9 mouse cellular contexts compared by ENCODE assay signal in genomic region chr17:14904637-14905265, GRCm38 (mm10). TPM values are rescaled to one million over a fixed set of nuclear protein-coding genes. Genes with fewer than 3 reads are reported as not detected.
DNase-seq lines count a peak whose midpoint lies in the region; ATAC-seq and TF ChIP-seq lines count a peak whose summit lies in the region.
"Had no signal": no experiment of that assay in that cellular context is flagged by ENCODE, and none has a peak within 500 bp of the region (broad histone marks: within the 10 kb centered on the region; RNA-seq: fewer than 3 reads in every experiment).

No protein-coding gene starts in this region.

- 55% methylated on average over 7 of the region's 7 CpGs for WGBS in forebrain, embryonic 12.5 days
- WGBS in hindbrain, embryonic 10.5 days, result 61% methylated on average over 7 of the region's 7 CpGs
- WGBS in lung, adult 2 months, result 49% methylated on average over 7 of the region's 7 CpGs

- no peaks in the 10 kb centered on the region for H3K36me3 ChIP-seq in forebrain, embryonic 12.5 days (replicated peaks)
- no peaks in the 10 kb centered on the region for H3K36me3 ChIP-seq in hindbrain, embryonic 10.5 days

- TF ChIP-seq CTCF in lung, adult 2 months (IDR thresholded peaks at IDR 0.05; ENCODE audit: insufficient read depth, low read length), result peak; percentile 36; the same call in 1 of the 2 replicates

- no peak overlapping the region for H3K4me2 ChIP-seq in forebrain, embryonic 12.5 days

- DNase-seq in MN1 (ENCODE audit: low spot score), result peak; percentile 69
- DNase-seq in c-Kit-positive CD71-negative TER-119-negative erythroid progenitor cells, embryonic 14.5 days (ENCODE audit: low read depth), result peak; percentile 62
- DNase-seq in hindbrain, embryonic 10.5 days (ENCODE audit: low spot score), result peak; percentile 57
- peak; percentile 56 to 91 for DNase-seq in layer of hippocampus, adult 18-20 months (ENCODE audit: low spot score in 2 of 2)
- DNase-seq in lung, adult 2 months, result peak; percentile 55
- peak; percentile 88 for DNase-seq in retina, embryonic 14.5 days (ENCODE audit: low spot score)

- no peak for TF ChIP-seq POLR2A in lung, adult 2 months (IDR thresholded peaks at IDR 0.05; ENCODE audit: borderline replicate concordance, extremely low read depth, low read depth, low read length)

- H3K27ac ChIP-seq in forebrain, embryonic 12.5 days, result no peak overlapping the region
- H3K27ac ChIP-seq in hindbrain, embryonic 10.5 days, result peak overlapping the region; percentile 78; the same call in 1 of the 2 replicates
- H3K27ac ChIP-seq: macrophage had no signal

- H3K4me1 ChIP-seq in forebrain, embryonic 12.5 days, result no peaks in the 10 kb centered on the region
- H3K4me1 ChIP-seq in hindbrain, embryonic 10.5 days (replicated peaks), result no peaks in the 10 kb centered on the region
- H3K4me1 ChIP-seq in lung, adult 2 months (ENCODE audit: control insufficient read depth, insufficient read depth, low read length), result no peaks in the 10 kb centered on the region

- H3K9ac ChIP-seq in forebrain, embryonic 12.5 days, result no peak overlapping the region

- H3K4me3 ChIP-seq in forebrain, embryonic 12.5 days (replicated peaks), result no peak overlapping the region
- no peak overlapping the region for H3K4me3 ChIP-seq in hindbrain, embryonic 10.5 days
- H3K4me3 ChIP-seq in lung, adult 2 months (replicated peaks; ENCODE audit: extremely low read depth, low read depth, low read length), result no peak overlapping the region

- no peaks in the 10 kb centered on the region for H3K27me3 ChIP-seq in forebrain, embryonic 12.5 days
- H3K27me3 ChIP-seq in hindbrain, embryonic 10.5 days (ENCODE audit: insufficient read depth, poor library complexity, severe bottlenecking), result no peaks in the 10 kb centered on the region

- H3K9me3 ChIP-seq in forebrain, embryonic 12.5 days, result no peaks in the 10 kb centered on the region
- no peaks in the 10 kb centered on the region for H3K9me3 ChIP-seq in hindbrain, embryonic 10.5 days

- ATAC-seq in forebrain, embryonic 12.5 days (ENCODE audit: low FRiP score), result peak; percentile 49; the same call in 1 of the 2 replicates
- ATAC-seq in activated CD4-positive, CD25-positive, alpha-beta regulatory T cell, adult 4 months, result no peak

RNA-seq across cellular contexts. Expression of gene Wdr27, which starts 38.2 kb away (rescaled TPM):
- 4.3 and 8.7 TPM in 2 replicates for polyA plus RNA-seq in forebrain, embryonic 12.5 days (2016; fragmentation: Nextera tagmentation; extraction: Ambion mirVana)
- 4.9 and 8.9 TPM in 2 replicates for polyA plus RNA-seq in hindbrain, embryonic 10.5 days (2016; fragmentation: Nextera tagmentation; extraction: Ambion mirVana)
- total RNA-seq in layer of hippocampus, adult 18-20 months (2021), result 1 to 10 TPM; 3.1 to 3.7 TPM
- 8.8 and 9.0 TPM in 2 replicates for polyA plus RNA-seq in lung, adult 2 months (2012; rRNA removed)
- polyA plus RNA-seq in activated CD4-positive, CD25-positive, alpha-beta regulatory T cell, adult 4 months (2017; shearing (Covaris generic)), result under 1 TPM in 1 of 2 experiments, not detected in 1; 0.57 TPM

RNA-seq across cellular contexts. Expression of gene 1600012H06Rik, which starts 38.2 kb away (rescaled TPM):
- 29.8 and 33.7 TPM in 2 replicates for polyA plus RNA-seq in forebrain, embryonic 12.5 days (2016; fragmentation: Nextera tagmentation; extraction: Ambion mirVana)
- 28.1 TPM in 2 replicates for polyA plus RNA-seq in hindbrain, embryonic 10.5 days (2016; fragmentation: Nextera tagmentation; extraction: Ambion mirVana)
- 10 to 100 TPM; 12.7 to 15.3 TPM for total RNA-seq in layer of hippocampus, adult 18-20 months (2021)
- 16.8 and 22.2 TPM in 2 replicates for polyA plus RNA-seq in lung, adult 2 months (2012; rRNA removed)
- polyA plus RNA-seq in activated CD4-positive, CD25-positive, alpha-beta regulatory T cell, adult 4 months (2017; shearing (Covaris generic)), result 10 to 100 TPM; 18.3 to 19.1 TPM

RNA-seq across cellular contexts. Expression of gene Phf10, which starts 56.3 kb away (rescaled TPM):
- 23.6 and 27.0 TPM in 2 replicates for polyA plus RNA-seq in forebrain, embryonic 12.5 days (2016; fragmentation: Nextera tagmentation; extraction: Ambion mirVana)
- polyA plus RNA-seq in hindbrain, embryonic 10.5 days (2016; fragmentation: Nextera tagmentation; extraction: Ambion mirVana), result 24.5 and 32.5 TPM in 2 replicates
- total RNA-seq in layer of hippocampus, adult 18-20 months (2021), result 10 to 100 TPM; 52.4 to 54.7 TPM
- polyA plus RNA-seq in lung, adult 2 months (2012; rRNA removed), result 12.9 and 23.9 TPM in 2 replicates
- 10 to 100 TPM; 12.0 to 15.2 TPM for polyA plus RNA-seq in activated CD4-positive, CD25-positive, alpha-beta regulatory T cell, adult 4 months (2017; shearing (Covaris generic))
